Mouse (Mus musculus): ENCODE measurements at regions not wholly inside any gene's neighbourhood (a gene's known extent, or its start where the extent isn't known, plus 50 kb on each side); places are given as distances from the start of the nearest gene placed in this dataset.
A peak's percentile ranks its signal among the peaks of the same experiment; 100 is the strongest.
"Not testable (repeated sequence)": the region's sequence is repeated elsewhere in the genome, so short reads cannot be mapped to it uniquely, and the experiment has no call there.

- DNase-seq (ENCODE audit: low spot score); H3K27ac ChIP-seq (replicated peaks; ENCODE audit: low read depth, low read length); H3K9ac ChIP-seq (ENCODE audit: low read depth, low read length, severe bottlenecking); H3K4me1 ChIP-seq (ENCODE audit: control insufficient read depth, insufficient read depth, low read length); H3K4me3 ChIP-seq (replicated peaks; ENCODE audit: low read length); H3K9me3 ChIP-seq (ENCODE audit: control insufficient read depth, low read length); H3K4me2 ChIP-seq (replicated peaks; ENCODE audit: low read depth, low read length, severe bottlenecking); H3K27me3 ChIP-seq (ENCODE audit: control insufficient read depth, insufficient read depth, low read length); H3K36me3 ChIP-seq (ENCODE audit: control insufficient read depth, insufficient read depth, low read length); ATAC-seq (ENCODE audit: low FRiP score, low read depth): not testable (repeated sequence)
- WGBS, result 65% methylated on average over 3 of the region's 3 CpGs
Observed at GRCm38 (mm10) chr5:10550115-10550514, 303.8 kb upstream of the Gm5152 start.

- H3K36me3 ChIP-seq (ENCODE audit: control insufficient read depth, insufficient read depth, low read length), result no peaks in the 10 kb centered on the region
- no peak overlapping the region for H3K9ac ChIP-seq (ENCODE audit: low read depth, low read length, severe bottlenecking)
- no peak for TF ChIP-seq POLR2A (IDR thresholded peaks at IDR 0.05; ENCODE audit: borderline replicate concordance, extremely low read depth, insufficient read depth, insufficient read length)
- H3K9me3 ChIP-seq (ENCODE audit: control insufficient read depth, low read length), result no peaks in the 10 kb centered on the region
- DNase-seq (ENCODE audit: low spot score) (no peak), ATAC-seq (ENCODE audit: low FRiP score, low read depth) (no peak)
- H3K27ac ChIP-seq (replicated peaks; ENCODE audit: low read depth, low read length), result no peak overlapping the region
- no peaks in the 10 kb centered on the region for H3K27me3 ChIP-seq (ENCODE audit: control insufficient read depth, insufficient read depth, low read length)
- no peak overlapping the region for H3K4me3 ChIP-seq (replicated peaks; ENCODE audit: low read length)
- 45% methylated on average over 5 of the region's 5 CpGs for WGBS
- no peaks in the 10 kb centered on the region for H3K4me1 ChIP-seq (ENCODE audit: control insufficient read depth, insufficient read depth, low read length)
- no peak overlapping the region for H3K4me2 ChIP-seq (replicated peaks; ENCODE audit: low read depth, low read length, severe bottlenecking)
Observed at GRCm38 (mm10) chr5:10562321-10562720, 316.0 kb upstream of the Gm5152 start.

- no peaks in the 10 kb centered on the region for H3K4me1 ChIP-seq (ENCODE audit: control insufficient read depth, insufficient read depth, low read length)
- no peaks in the 10 kb centered on the region for H3K27me3 ChIP-seq (ENCODE audit: control insufficient read depth, insufficient read depth, low read length)
- H3K9ac ChIP-seq (ENCODE audit: low read depth, low read length, severe bottlenecking), result no peak overlapping the region
- no peak for TF ChIP-seq POLR2A (IDR thresholded peaks at IDR 0.05; ENCODE audit: borderline replicate concordance, extremely low read depth, insufficient read depth, insufficient read length)
- no peak overlapping the region for H3K4me3 ChIP-seq (replicated peaks; ENCODE audit: low read length)
- H3K4me2 ChIP-seq (replicated peaks; ENCODE audit: low read depth, low read length, severe bottlenecking), result no peak overlapping the region
- no peaks in the 10 kb centered on the region for H3K36me3 ChIP-seq (ENCODE audit: control insufficient read depth, insufficient read depth, low read length)
- H3K9me3 ChIP-seq (ENCODE audit: control insufficient read depth, low read length), result no peaks in the 10 kb centered on the region
- WGBS, result 48% methylated on average over 1 of the region's 1 CpGs
- DNase-seq (ENCODE audit: low spot score), result peak; percentile 3
- H3K27ac ChIP-seq (replicated peaks; ENCODE audit: low read depth, low read length), result no peak overlapping the region
- no peak for ATAC-seq (ENCODE audit: low FRiP score, low read depth)
Observed at GRCm38 (mm10) chr5:10592392-10592791, 346.1 kb upstream of the Gm5152 start.

GRCm38 (mm10) chr5:10600774-10601173 is 346.8 kb upstream of the Gm8871 start:
- no peak for TF ChIP-seq POLR2A (IDR thresholded peaks at IDR 0.05; ENCODE audit: borderline replicate concordance, extremely low read depth, insufficient read depth, insufficient read length)
- no peak overlapping the region for H3K4me3 ChIP-seq (replicated peaks; ENCODE audit: low read length)
- H3K27me3 ChIP-seq (ENCODE audit: control insufficient read depth, insufficient read depth, low read length), result no peaks in the 10 kb centered on the region
- no peaks in the 10 kb centered on the region for H3K36me3 ChIP-seq (ENCODE audit: control insufficient read depth, insufficient read depth, low read length)
- H3K4me1 ChIP-seq (ENCODE audit: control insufficient read depth, insufficient read depth, low read length), result no peaks in the 10 kb centered on the region
- no peak overlapping the region for H3K4me2 ChIP-seq (replicated peaks; ENCODE audit: low read depth, low read length, severe bottlenecking)
- H3K9ac ChIP-seq (ENCODE audit: low read depth, low read length, severe bottlenecking), result no peak overlapping the region
- no peak overlapping the region for H3K27ac ChIP-seq (replicated peaks; ENCODE audit: low read depth, low read length)
- WGBS, result 84% methylated on average over 5 of the region's 5 CpGs
- no peaks in the 10 kb centered on the region for H3K9me3 ChIP-seq (ENCODE audit: control insufficient read depth, low read length)
- DNase-seq (ENCODE audit: low spot score), result no peak
- ATAC-seq (ENCODE audit: low FRiP score, low read depth), result no peak

GRCm38 (mm10) chr5:10633176-10633575 is 314.4 kb upstream of the Gm8871 start:
- Histone ChIP-seq H3K36me3 (ENCODE audit: control insufficient read depth, insufficient read depth, low read length) (no peaks in the 10 kb centered on the region), H3K27me3 (ENCODE audit: control insufficient read depth, insufficient read depth, low read length) (no peaks in the 10 kb centered on the region), H3K9me3 (ENCODE audit: control insufficient read depth, low read length) (no peaks in the 10 kb centered on the region), H3K27ac (replicated peaks; ENCODE audit: low read depth, low read length) (no peak overlapping the region), H3K9ac (ENCODE audit: low read depth, low read length, severe bottlenecking) (no peak overlapping the region), H3K4me1 (ENCODE audit: control insufficient read depth, insufficient read depth, low read length) (no peaks in the 10 kb centered on the region), H3K4me2 (replicated peaks; ENCODE audit: low read depth, low read length, severe bottlenecking) (no peak overlapping the region), H3K4me3 (replicated peaks; ENCODE audit: low read length) (no peak overlapping the region)
- no peak for ATAC-seq (ENCODE audit: low FRiP score, low read depth)
- no peak for TF ChIP-seq POLR2A (IDR thresholded peaks at IDR 0.05; ENCODE audit: borderline replicate concordance, extremely low read depth, insufficient read depth, insufficient read length)
- 41% methylated on average over 1 of the region's 1 CpGs for WGBS
- DNase-seq (ENCODE audit: low spot score), result peak; percentile 38

- H3K27ac ChIP-seq (replicated peaks; ENCODE audit: low read depth, low read length), result no peak overlapping the region
- no peak overlapping the region for H3K4me3 ChIP-seq (replicated peaks; ENCODE audit: low read length)
- H3K27me3 ChIP-seq (ENCODE audit: control insufficient read depth, insufficient read depth, low read length), result no peaks in the 10 kb centered on the region
- H3K4me1 ChIP-seq (ENCODE audit: control insufficient read depth, insufficient read depth, low read length), result no peaks in the 10 kb centered on the region
- no peak for ATAC-seq (ENCODE audit: low FRiP score, low read depth)
- peak; percentile 62 for DNase-seq (ENCODE audit: low spot score)
- no peak overlapping the region for H3K4me2 ChIP-seq (replicated peaks; ENCODE audit: low read depth, low read length, severe bottlenecking)
- H3K36me3 ChIP-seq (ENCODE audit: control insufficient read depth, insufficient read depth, low read length), result no peaks in the 10 kb centered on the region
- TF ChIP-seq POLR2A (IDR thresholded peaks at IDR 0.05; ENCODE audit: borderline replicate concordance, extremely low read depth, insufficient read depth, insufficient read length), result no peak
- no peaks in the 10 kb centered on the region for H3K9me3 ChIP-seq (ENCODE audit: control insufficient read depth, low read length)
- H3K9ac ChIP-seq (ENCODE audit: low read depth, low read length, severe bottlenecking), result no peak overlapping the region
- WGBS, result 30% methylated on average over 4 of the region's 4 CpGs
Observed at GRCm38 (mm10) chr5:10648075-10648474, 299.5 kb upstream of the Gm8871 start.

Data from limb, embryonic 14.5 days (tissue).